ENCODE assay signal across 8 mouse cellular contexts in the genomic region with DNA sequence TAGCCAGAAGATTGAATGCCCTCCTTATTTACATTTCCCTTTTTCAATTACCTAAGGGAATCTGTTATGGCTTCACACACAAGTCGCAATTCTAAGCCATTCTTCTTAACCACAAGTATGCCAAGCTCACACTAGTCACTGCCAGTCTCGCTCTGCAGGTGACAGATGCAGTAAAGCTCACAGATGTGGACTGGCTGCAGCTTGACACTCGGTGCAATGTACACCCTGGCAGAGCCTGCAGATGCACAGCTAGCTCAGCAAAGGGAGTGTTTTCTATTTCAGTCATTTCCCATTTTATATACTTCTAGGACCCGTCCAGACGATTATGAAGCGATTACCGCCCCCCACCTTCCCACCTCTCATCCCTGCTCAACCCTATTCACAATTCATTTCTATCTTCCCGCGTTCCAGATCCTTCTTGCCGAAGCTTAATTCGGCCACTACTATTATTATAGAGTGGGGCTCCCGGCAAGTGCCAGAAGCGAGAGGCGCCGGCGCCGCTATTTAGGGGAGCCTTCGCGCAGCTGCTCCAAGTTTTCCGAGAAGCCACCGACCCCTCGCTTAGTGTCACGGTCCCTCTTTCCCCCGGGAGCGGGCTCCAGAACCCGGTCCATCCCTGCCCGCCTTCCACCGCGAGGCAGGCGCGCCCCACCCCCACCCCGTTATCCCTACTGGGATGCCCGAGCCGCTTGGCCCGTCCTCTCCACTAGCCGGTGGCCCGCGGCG. TPM values are rescaled to one million over a fixed set of nuclear protein-coding genes. Genes with fewer than 3 reads are reported as not detected.
DNase-seq lines count a peak whose midpoint lies in the region; ATAC-seq and TF ChIP-seq lines count a peak whose summit lies in the region.

No protein-coding gene starts in this region.

- peak; percentile 81 for ATAC-seq in kidney, embryonic 16.5 days (ENCODE audit: low FRiP score, low TSS enrichment)
- ATAC-seq in G1E (ENCODE audit: extremely low read depth, insufficient number of reproducible peaks, low FRiP score, poor library complexity, severe bottlenecking), result no peak
- ATAC-seq in embryonic facial prominence, embryonic 13.5 days (ENCODE audit: insufficient number of reproducible peaks, insufficient read depth, low FRiP score, low TSS enrichment, low read depth), result peak; percentile 61; the same call in 1 of the 2 replicates
- peak; percentile 76 for ATAC-seq in intestine, embryonic 15.5 days
- peak; percentile 82 for ATAC-seq in midbrain, embryonic 15.5 days (replicated peaks)

- DNase-seq in kidney, postnatal 36 days, result no peak
- DNase-seq in G1E (ENCODE audit: low spot score), result no peak
- no peak for DNase-seq in adrenal gland, postnatal 36 days
- no peak for DNase-seq in T-cell, adult 2 months (ENCODE audit: low spot score)

- peak overlapping the region; percentile 93 for H3K4me2 ChIP-seq in kidney, embryonic 16.5 days (replicated peaks; ENCODE audit: low read depth, low read length)
- H3K4me2 ChIP-seq in embryonic facial prominence, embryonic 13.5 days, result peak overlapping the region; percentile 94
- H3K4me2 ChIP-seq in intestine, embryonic 15.5 days (replicated peaks), result peak overlapping the region; percentile 83
- H3K4me2 ChIP-seq in midbrain, embryonic 15.5 days, result peak overlapping the region; percentile 95

- no peak for TF ChIP-seq CTCF in G1E (IDR thresholded peaks at IDR 0.05; ENCODE audit: low read depth, low read length)

- H3K9ac ChIP-seq in kidney, embryonic 16.5 days (replicated peaks; ENCODE audit: low read length), result peak overlapping the region; percentile 99
- H3K9ac ChIP-seq in embryonic facial prominence, embryonic 13.5 days, result peak overlapping the region; percentile 98
- peak overlapping the region; percentile 94 for H3K9ac ChIP-seq in intestine, embryonic 15.5 days
- H3K9ac ChIP-seq in midbrain, embryonic 15.5 days, result peak overlapping the region; percentile 99

- H3K9me3 ChIP-seq in kidney, embryonic 16.5 days (ENCODE audit: low read length), result no peaks in the 10 kb centered on the region
- no peaks in the 10 kb centered on the region for H3K9me3 ChIP-seq in G1E (replicated peaks)
- no peaks in the 10 kb centered on the region for H3K9me3 ChIP-seq in embryonic facial prominence, embryonic 13.5 days
- H3K9me3 ChIP-seq in intestine, embryonic 15.5 days, result no peaks in the 10 kb centered on the region
- H3K9me3 ChIP-seq in midbrain, embryonic 15.5 days, result no peaks in the 10 kb centered on the region

- WGBS in kidney, embryonic 16.5 days, result under 1% methylated on average over 39 of the region's 39 CpGs
- under 1% methylated on average over 39 of the region's 39 CpGs for WGBS in embryonic facial prominence, embryonic 13.5 days
- 1% methylated on average over 39 of the region's 39 CpGs for whole genome bisulfite sequencing in intestine, embryonic 15.5 days
- WGBS in midbrain, embryonic 15.5 days, result under 1% methylated on average over 36 of the region's 39 CpGs

- H3K4me1 ChIP-seq in kidney, embryonic 16.5 days (ENCODE audit: insufficient read depth, low read length), result peaks cover 21% of the 10 kb centered on the region
- peaks cover 57% of the 10 kb centered on the region for H3K4me1 ChIP-seq in G1E (ENCODE audit: insufficient read depth, low read depth, low read length)
- H3K4me1 ChIP-seq in embryonic facial prominence, embryonic 13.5 days, result peaks cover 34% of the 10 kb centered on the region
- H3K4me1 ChIP-seq in intestine, embryonic 15.5 days (replicated peaks), result peaks cover 10% of the 10 kb centered on the region
- H3K4me1 ChIP-seq in midbrain, embryonic 15.5 days, result peaks cover 38% of the 10 kb centered on the region

- peak overlapping the region; percentile 99 for H3K4me3 ChIP-seq in kidney, embryonic 16.5 days (ENCODE audit: low read length)
- peak overlapping the region; percentile 91 for H3K4me3 ChIP-seq in G1E (ENCODE audit: low read depth, low read length)
- H3K4me3 ChIP-seq in embryonic facial prominence, embryonic 13.5 days, result peak overlapping the region; percentile 98
- peak overlapping the region; percentile 98 for H3K4me3 ChIP-seq in intestine, embryonic 15.5 days (replicated peaks)
- peak overlapping the region; percentile 99 for H3K4me3 ChIP-seq in midbrain, embryonic 15.5 days

- no peaks in the 10 kb centered on the region for H3K27me3 ChIP-seq in kidney, embryonic 16.5 days (ENCODE audit: insufficient read depth, low read length)
- H3K27me3 ChIP-seq in G1E (ENCODE audit: insufficient read depth, low read length), result no peaks in the 10 kb centered on the region
- H3K27me3 ChIP-seq in embryonic facial prominence, embryonic 13.5 days, result no peaks in the 10 kb centered on the region
- no peaks in the 10 kb centered on the region for H3K27me3 ChIP-seq in intestine, embryonic 15.5 days (replicated peaks)
- no peaks in the 10 kb centered on the region for H3K27me3 ChIP-seq in midbrain, embryonic 15.5 days (replicated peaks)

- H3K36me3 ChIP-seq in kidney, embryonic 16.5 days (ENCODE audit: insufficient read depth, low read length), result no peaks in the 10 kb centered on the region
- H3K36me3 ChIP-seq in G1E (replicated peaks), result peaks cover 3% of the 10 kb centered on the region
- no peaks in the 10 kb centered on the region for H3K36me3 ChIP-seq in embryonic facial prominence, embryonic 13.5 days
- H3K36me3 ChIP-seq in intestine, embryonic 15.5 days, result no peaks in the 10 kb centered on the region
- H3K36me3 ChIP-seq in midbrain, embryonic 15.5 days (replicated peaks), result no peaks in the 10 kb centered on the region

- H3K27ac ChIP-seq in kidney, embryonic 16.5 days (ENCODE audit: low read length), result peak overlapping the region; percentile 80
- peak overlapping the region; percentile 87 for H3K27ac ChIP-seq in embryonic facial prominence, embryonic 13.5 days
- peak overlapping the region; percentile 83 for H3K27ac ChIP-seq in intestine, embryonic 15.5 days
- peak overlapping the region; percentile 98 for H3K27ac ChIP-seq in midbrain, embryonic 15.5 days

RNA-seq across cellular contexts. Expression of gene Tbpl1, which starts 1.3 kb away (rescaled TPM):
- polyA plus RNA-seq in kidney, embryonic 16.5 days (2015; fragmentation: Nextera tagmentation; extraction: Ambion mirVana), result 62.7 and 67.0 TPM in 2 replicates
- total RNA-seq in G1E (2014; fragmentation: Nextera tagmentation) (85.1 and 95.4 TPM in 2 replicates), G1E (2017) (46.4 and 55.1 TPM in 2 replicates)
- polyA plus RNA-seq in G1E (2012), result 89.0 and 94.5 TPM in 2 replicates
- polyA plus RNA-seq in embryonic facial prominence, embryonic 13.5 days (2015; fragmentation: Nextera tagmentation; extraction: Ambion mirVana), result 66.0 and 70.7 TPM in 2 replicates
- polyA plus RNA-seq in intestine, embryonic 15.5 days (2015; fragmentation: Nextera tagmentation; extraction: Ambion mirVana), result 47.7 and 54.8 TPM in 2 replicates
- polyA plus RNA-seq in midbrain, embryonic 15.5 days (2015; fragmentation: Nextera tagmentation; extraction: Ambion mirVana), result 86.4 and 91.0 TPM in 2 replicates
- total RNA-seq in adrenal gland, postnatal 36 days (2021), result 10 to 100 TPM; 31.0 to 34.6 TPM
